Mouse (Mus musculus) T-helper 2 cell (primary cell): ENCODE measurements at regions not wholly inside any gene's neighbourhood (a gene's known extent, or its start where the extent isn't known, plus 50 kb on each side); places are given as distances from the start of the nearest gene placed in this dataset.

Experiments
- in situ Hi-C: fragments of 300-600 bp; cut with MboI, MseI; formaldehyde crosslinking; loops from one replicate; pipeline ENCODE4 v1.15.1; 2025; ENCODE audit warnings: high pct_unique_total_duplicates

DNA sequence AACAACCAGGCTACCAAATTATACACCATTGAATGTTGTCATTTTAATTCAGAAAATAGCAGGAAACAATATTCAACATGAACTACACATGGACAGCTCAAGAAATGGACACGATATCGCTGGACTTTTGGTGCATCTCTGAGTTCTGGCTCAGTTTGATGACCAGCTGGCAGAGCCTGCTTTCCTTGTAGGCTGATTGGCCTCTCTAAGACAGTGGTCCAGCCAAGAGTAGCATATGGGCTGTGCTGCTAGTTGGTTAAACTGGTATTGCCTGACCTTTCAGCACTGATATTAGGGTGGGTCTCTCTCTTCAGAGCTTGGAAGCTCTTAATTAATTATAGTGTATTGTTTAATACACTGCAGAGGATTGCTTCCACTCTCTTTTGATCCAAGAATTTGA, 705.8 kb upstream of the Ddx18 start:
- in situ Hi-C loops, result no loop called here

DNA sequence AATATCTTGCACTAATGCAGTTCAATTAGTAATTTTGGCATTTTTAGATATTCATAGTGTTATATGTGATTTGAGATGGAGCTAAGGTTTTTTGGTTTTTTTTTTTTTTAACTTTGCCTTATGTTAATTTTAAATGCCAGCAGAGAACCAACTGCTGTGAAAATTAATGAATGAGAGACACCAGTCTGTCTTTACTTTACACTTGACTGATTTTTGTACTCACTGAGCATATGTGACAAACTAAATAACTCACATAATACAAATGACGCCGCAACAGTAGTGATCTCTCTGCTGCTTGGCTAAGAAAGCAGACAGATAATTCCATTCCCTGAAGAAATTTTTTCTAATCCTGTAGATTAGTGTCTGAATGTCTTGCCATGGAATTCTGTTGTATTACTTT, 675.2 kb upstream of the Ddx18 start:
- in situ Hi-C loops, result no loop called here

DNA sequence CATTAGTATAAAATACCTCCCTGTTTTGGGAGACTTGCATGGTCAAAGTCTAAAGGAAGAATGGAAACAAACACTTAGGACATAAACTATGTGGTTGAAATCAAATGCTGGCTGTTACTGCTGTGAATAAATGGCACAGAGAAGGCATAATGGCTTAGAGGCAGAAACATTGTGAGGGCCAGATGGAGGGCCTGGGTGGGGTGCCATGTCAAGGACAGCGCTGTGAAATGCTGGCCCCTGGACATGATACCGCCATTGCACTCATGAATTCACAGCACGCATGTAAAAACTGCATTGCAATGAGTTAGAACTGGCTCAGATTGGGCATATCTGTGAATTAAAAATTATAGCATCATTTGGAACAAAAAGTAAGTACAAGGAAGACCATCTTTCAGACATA, 673.7 kb upstream of the Ddx18 start:
- in situ Hi-C loops, result no loop called here

DNA sequence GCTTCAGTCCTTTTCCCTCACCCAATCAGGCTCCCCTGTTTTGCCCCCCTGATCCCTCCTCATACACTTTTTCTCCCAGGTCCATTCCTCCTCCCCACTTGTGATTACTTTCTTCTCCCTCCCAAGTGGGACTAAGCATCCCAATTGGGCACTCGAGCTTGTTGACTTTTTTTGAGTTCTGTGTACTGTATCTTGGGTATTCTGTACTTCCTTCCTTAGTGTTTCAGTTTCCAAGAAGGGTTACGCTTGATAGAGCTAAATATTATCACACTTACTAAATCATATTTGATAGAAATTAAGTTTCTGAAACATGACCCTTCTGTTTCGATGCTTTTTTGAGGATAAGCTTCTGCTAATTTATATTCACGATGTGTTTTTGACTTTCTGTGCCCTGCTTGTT, 662.7 kb upstream of the Ddx18 start:
- in situ Hi-C loops, result no loop called here

DNA sequence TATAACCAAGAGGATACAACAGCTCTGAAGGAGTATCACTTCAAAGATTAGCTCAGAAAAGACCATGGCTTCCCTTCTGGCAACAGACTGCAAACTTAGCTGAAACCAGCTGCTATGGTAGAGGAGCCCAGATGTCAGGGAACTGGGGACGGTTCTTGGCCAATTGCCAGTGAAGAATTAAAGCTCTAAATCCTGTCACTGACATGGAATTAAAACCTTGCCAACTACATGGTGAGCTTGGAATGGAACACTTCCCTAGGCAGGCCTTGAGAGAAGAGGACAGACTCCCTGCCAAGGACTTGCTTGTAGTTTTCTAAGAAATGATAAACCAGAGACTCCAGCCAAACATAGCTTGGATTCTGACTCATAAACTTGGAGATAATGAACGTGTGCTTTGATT, 644.7 kb upstream of the Ddx18 start:
- in situ Hi-C loops, result no loop called here

DNA sequence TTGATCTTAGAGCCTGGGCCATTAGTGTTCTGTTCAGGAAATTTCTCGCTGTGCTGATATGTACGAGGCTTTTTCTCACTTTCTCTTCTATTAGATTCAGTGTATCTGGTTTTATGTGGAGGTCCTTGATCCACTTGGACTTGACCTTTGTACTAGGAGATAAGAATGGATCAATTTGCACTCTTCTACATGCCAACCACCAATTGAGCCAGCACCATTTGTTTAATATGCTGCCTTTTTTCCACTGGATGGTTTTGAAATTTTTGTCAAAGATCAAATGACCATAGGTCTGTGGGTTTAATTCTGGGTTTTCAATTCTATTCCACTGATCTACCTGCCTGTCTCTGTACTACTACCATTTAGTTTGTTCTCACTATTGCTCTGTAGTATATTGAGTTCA, 640.8 kb upstream of the Ddx18 start:
- in situ Hi-C loops, result no loop called here

DNA sequence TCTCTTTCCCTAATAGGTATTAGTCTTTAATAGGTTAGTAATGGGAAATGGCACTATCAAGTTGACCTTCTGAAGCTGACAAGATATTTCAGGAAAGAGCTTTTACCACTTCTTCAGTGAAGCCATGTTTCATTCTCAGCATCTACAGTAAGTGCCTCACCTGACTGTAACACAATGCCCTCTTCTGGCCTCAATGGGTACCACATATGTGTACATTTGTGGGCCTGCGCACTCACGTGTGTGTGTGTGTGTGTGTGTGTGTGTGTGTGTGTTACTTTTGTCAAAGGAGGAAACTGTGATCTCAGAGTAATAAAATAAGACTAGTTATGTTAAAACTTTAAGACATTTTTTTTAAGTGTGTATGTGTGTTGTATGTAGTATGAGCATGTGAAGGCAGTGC, 601.8 kb upstream of the Ddx18 start:
- in situ Hi-C loops, result no loop called here

DNA sequence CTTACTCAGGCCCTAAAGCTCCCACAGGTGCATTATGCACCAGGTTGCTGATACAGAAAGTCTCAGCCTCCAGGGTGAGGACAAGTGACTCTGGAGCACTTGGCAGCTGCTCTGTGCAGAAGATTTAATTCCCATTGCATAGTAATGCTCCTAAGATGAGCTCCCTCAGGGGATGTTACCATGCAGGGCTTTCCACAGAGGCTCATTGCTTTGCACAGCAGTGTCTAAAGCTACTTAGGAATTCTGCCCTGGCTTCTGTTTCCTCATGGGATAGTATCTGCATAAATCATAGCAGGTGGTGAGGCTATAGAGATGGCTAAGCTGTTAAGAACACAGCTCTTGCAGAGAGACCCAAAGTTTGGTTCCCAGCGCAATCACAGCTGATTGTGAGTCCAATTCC, 594.0 kb upstream of the Ddx18 start:
- in situ Hi-C loops, result no loop called here

DNA sequence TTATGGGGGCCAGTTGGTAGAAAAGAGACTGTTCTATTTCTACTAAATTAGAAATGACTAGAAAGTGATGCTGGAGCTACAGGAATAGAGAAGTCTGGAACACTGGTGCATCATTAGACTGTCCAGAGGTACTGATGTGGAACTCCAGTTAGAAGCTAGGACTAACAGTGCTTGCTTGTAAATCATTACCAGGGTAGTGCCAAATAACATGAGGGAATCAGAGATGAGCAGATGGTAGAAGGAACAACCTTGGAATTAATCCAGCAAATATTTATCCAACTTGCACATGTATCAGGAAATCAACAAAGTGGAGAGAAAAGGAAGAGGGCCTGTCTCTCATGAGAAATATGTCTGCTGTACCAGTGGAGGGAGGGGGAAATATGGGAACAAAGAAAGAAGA, 573.6 kb upstream of the Ddx18 start:
- in situ Hi-C loops, result no loop called here

DNA sequence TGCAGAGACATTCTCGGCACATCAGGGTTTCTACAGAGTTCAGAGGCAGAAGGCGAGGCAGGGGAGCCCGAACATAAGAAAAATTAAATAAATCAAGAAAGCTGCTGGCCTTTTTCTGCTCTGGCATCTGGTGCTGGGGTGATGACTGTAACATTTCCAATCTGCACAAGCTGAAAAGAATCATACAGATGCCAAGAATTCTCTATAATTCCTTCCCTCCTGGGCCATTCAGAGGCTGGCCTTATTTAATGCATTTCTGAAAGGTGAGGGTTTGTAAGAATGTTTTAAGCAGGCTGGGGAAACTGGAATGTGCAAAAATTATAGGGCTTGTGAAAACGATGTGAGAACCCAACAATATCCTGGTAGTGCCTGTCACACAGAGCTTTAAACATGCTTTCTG, 556.2 kb upstream of the Ddx18 start:
- in situ Hi-C loops, result no loop called here

DNA sequence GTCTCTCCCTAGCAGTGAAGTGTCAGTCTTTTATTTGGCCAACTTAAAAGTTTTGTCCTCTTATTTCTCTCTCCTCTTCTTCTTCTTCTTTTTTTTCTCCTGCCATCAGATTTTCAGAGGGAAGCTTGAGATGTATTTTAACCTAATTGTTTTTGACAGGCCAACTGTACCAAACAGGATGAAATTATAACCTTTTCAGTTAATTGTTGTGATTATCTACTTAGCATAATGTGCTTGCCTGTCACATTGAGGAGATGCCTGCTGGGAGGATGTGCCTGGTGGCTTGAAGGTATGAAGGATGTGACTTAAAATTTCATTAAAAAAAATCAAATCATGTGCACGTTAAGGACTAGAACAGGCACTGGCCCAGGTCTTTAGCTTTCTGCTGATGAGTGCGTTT, 527.9 kb upstream of the Ddx18 start:
- in situ Hi-C loops, result no loop called here

DNA sequence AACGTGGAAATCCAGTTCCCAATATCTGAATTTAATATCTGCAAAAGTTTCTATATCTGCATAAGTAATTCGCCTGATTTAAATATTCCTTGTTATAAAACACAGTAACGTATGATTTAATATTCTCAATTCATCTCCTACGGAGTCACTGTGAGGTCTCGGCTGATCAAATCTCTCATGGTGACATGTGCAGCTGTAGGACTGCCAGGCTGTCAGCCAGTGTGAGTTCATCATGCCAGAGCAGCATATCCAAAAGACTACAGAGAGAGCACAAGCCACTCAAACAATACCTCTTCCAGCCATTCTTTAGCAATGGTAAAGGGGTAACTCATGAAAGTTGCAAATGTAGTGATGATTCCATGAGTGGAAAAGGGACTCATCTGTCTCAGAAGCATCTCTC, 514.7 kb upstream of the Ddx18 start:
- in situ Hi-C loops, result no loop called here

DNA sequence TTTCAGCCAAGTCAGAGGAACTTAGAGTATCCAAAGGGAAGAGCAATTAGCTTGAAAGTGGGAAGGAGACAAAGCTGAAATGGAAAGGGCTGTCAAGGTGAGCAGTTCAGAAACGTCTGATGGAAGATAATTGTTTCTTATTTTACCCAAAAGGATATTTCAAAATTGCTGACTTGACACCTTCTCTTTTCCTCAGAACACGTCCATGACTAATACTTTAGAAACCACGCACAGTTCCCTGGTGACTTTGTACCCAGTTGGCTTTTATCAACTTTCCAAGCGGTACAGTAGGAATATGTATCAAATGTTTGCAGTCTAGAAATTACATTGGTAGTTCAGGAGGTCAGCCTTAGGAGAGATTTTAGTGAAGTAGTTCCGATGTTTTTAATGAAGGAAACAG, 508.3 kb upstream of the Ddx18 start:
- in situ Hi-C loops, result no loop called here

DNA sequence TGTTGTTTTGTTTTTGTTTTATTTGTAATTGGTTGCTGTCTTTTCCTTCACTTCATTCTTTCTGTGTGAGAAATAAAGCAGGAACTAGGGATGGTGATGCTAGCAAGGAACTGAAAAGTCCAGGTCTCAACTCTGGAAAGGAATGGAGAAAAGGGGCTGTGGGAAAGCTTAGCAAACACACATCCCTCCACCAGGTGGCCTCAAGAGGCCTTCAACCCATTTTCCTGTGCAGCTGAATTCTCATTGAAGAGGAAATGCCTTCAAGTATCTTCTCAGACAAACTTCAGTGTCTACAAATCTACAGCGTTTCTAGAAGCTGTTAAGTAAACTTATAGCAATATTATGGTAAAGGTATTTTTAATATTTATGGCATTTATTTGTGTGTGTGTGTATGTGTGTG, 487.4 kb upstream of the Ddx18 start:
- in situ Hi-C loops, result no loop called here

DNA sequence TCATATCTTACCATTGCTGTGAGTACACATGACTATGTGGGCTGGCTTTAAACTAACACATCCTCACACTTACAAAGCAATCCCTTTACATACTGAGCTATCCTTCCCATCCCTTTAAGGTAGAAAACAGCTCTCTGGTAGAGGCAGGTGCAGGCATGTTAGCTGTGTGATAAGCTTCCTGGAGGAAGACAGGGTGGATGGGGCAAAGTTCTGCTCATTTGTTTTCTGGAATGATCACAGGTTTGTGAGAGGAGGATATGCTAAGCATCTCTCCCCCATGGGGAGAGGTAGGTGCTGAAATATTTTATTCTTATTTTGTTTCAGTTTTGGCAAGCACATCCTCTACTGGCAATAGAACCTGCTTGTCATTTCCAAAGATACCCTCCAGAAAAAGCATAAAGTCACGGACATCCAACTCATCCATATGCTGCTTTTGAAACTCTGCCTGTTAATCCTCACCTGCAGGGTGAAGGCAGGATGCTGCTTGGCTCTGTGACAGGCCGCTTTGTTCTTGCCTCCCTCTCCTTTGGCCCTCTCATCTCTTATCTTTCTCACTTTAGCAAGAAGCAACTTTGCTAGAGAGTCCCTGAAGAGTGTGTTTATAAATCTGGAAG, 480.4 kb upstream of the Ddx18 start:
- in situ Hi-C loops, result no loop called here

DNA sequence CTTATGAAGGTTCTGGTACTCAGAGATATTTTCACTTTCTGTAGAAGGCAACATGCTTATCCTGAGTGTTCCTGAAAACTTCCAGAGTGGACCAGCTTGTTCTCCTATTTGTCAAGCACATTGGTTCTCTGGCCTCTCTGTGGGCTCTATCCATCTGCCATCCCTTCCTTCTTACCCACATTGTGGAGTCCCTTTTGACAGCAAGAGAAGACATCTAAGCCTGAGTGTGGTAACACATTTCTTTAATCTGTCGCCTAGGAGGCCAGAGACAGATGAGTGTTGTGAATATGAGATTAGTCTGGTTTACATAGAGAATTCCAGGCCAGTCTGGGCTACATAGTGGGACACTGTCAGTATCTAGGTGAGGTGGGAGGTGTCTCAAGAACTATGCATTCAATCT, 476.1 kb upstream of the Ddx18 start:
- in situ Hi-C loops, result no loop called here

DNA sequence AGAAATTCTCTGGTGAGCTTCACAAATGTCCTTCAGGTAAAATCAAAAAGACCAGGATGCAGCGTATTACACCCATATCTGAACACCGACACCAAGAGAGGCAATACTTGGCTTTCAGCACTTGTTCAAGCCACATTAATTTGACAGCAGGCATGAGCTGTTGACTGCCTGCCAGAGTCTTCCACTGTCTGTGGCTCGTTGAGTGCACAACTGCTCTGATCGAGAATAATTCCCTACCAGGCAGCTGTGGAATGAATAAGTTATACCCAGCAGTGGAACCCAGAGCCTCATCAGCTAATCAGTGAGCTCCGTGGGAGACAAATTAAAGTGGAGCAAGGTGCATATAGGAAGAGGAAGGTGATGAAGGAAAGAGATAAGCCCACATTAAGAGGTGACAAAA, 475.3 kb upstream of the Ddx18 start:
- in situ Hi-C loops, result no loop called here

DNA sequence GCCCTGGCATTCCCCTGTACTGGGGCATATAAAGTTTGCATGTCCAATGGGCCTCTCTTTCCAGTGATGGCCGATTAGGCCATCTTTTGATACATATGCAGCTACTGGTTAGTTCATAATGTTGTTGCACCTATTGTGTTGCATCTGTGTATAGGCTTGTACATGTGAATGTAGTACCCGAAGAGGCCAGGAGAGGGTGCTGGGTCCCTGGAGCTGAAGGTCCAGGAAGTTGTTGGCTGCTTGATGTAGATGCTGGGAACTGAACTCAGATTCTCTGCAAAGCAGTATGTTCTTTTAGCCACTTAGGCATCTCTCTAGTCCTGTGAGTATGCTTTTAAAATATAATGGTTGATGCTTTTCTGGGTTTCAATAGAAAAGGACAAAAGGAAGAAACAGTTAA, 440.0 kb upstream of the Ddx18 start:
- in situ Hi-C loops, result loop anchor here (10.0 kb wide), 1 partner anchor 1707 kb away; no protein-coding TSS in a partner anchor

DNA sequence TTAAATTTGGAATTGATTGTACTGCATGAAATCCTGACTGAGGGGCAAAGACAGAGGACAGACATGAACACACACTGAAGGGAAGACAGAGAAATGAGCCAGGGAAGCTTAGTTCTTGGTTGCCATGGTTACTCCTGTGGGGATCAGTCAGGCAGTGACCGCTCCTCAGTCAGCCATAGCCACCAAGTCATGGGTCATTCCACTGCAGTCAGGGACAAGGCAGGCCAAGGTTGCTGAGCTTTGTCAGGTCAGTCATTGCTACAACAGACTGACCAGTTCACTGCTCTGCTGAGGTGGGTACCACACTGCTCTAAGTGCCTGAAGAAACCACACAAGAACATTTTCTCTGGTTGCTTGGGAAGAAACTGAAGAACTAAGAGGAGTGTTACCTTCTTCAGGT, 428.7 kb upstream of the Ddx18 start:
- in situ Hi-C loops, result no loop called here

DNA sequence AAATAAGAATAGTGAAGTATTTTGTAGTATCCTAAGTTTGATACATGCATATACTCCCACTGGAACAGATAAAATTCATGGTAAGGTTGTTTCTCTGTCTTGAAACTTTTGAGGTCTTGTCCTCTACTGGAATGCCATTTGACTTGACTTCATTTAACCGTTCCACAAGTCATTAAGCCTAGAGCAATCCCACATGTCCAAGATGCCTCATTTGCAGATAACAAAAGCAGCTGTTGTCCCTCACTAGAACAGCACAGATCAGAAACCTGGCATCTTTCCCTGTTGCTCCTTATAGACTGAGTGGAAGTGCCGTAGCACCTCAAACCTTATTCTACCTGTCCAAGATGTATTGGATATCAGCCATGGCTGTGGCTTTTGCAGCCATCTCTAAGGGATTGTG, 422.9 kb upstream of the Ddx18 start:
- in situ Hi-C loops, result no loop called here

DNA sequence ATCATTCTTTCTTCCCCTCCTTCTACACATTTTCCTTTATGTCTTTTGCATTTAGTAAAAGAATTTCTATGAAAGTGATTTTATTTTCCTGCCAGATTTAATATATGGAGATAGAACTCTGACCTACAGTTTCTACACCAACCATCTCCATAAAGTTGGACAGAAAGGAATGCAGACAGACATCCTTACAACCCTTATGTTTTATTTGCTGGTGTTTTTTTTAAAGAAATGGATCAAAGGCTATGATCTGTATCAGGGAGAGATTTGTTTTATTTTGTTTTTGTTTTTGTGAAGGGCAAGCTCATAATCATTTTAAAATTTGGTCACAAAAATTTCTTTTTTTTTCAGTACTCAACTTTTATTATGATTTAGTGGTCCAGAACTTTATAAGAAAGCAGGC, 391.2 kb upstream of the Ddx18 start:
- in situ Hi-C loops, result no loop called here

DNA sequence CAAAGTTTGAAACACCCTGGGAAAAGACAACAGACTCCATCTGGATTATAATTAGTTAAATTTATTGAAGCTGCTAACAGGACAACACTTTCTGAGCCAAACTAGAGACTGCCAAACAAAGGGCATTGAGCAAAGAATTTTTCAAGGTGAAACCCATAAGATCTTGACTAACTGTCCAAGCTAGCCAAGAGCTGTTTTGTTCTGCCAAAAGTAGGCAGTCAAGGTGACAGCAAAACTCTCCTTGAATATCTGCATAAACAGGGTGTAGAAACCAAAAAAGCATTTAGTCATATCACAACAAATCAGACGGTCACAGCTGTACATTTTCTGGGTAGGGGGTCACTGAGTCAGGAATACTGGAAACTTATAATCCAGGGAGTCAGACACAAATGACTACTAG, 368.1 kb upstream of the Ddx18 start:
- in situ Hi-C loops, result no loop called here
